Mouse (Mus musculus): ENCODE measurements around the gene Tmem170.
"Not testable (repeated sequence)": the region's sequence is repeated elsewhere in the genome, so short reads cannot be mapped to it uniquely, and the experiment has no call there.

The Tmem170 gene

GRCm38 (mm10) chr8:111875758-111876157 lies 792 bp downstream of the Tmem170 start:
- in situ Hi-C loops (cut with MboI, MseI), result no loop called here

GRCm38 (mm10) chr8:111871278-111871677 lies 5.3 kb downstream of the Tmem170 start:
- in situ Hi-C loops (cut with MboI, MseI), result no loop called here

GRCm38 (mm10) chr8:111870379-111870778 lies 6.2 kb downstream of the Tmem170 start:
- in situ Hi-C loops (cut with MboI, MseI), result no loop called here

GRCm38 (mm10) chr8:111868664-111869063 lies 7.9 kb downstream of the Tmem170 start:
- in situ Hi-C loops (cut with MboI, MseI), result no loop called here

- in situ Hi-C loops (cut with MboI, MseI), result no loop called here
Measured at GRCm38 (mm10) chr8:111865857-111866256, 10.7 kb downstream of the Tmem170 start.

- in situ Hi-C loops (cut with MboI, MseI), result no loop called here
Measured at GRCm38 (mm10) chr8:111865130-111865852, 11.3 kb downstream of the Tmem170 start.

GRCm38 (mm10) chr8:111864648-111865047 lies 11.9 kb downstream of the Tmem170 start:
- in situ Hi-C loops (cut with MboI, MseI), result no loop called here

GRCm38 (mm10) chr8:111863280-111863679 lies 13.3 kb downstream of the Tmem170 start:
- in situ Hi-C loops (cut with MboI, MseI), result no loop called here

- in situ Hi-C loops (cut with MboI, MseI), result no loop called here
Measured at GRCm38 (mm10) chr8:111855977-111856376, 20.6 kb downstream of the Tmem170 start.

GRCm38 (mm10) chr8:111853861-111854501 lies 22.6 kb downstream of the Tmem170 start, which contains the start of gene Cfdp1:
Gene Cfdp1 (minus strand): TSS chr8:111854291.
- in situ Hi-C loops (cut with MboI, MseI), result no loop called here

- in situ Hi-C loops (cut with MboI, MseI), result not testable (repeated sequence)
Measured at GRCm38 (mm10) chr8:111853219-111853618, 23.3 kb downstream of the Tmem170 start.

GRCm38 (mm10) chr8:111846746-111847145 lies 29.8 kb downstream of the Tmem170 start:
- in situ Hi-C loops (cut with MboI, MseI), result no loop called here

GRCm38 (mm10) chr8:111835540-111835939 lies 41.0 kb downstream of the Tmem170 start:
- in situ Hi-C loops (cut with MboI, MseI), result no loop called here

GRCm38 (mm10) chr8:111834011-111834410 lies 42.5 kb downstream of the Tmem170 start:
- in situ Hi-C loops (cut with MboI, MseI), result no loop called here

GRCm38 (mm10) chr8:111832983-111833382 lies 43.6 kb downstream of the Tmem170 start:
- in situ Hi-C loops (cut with MboI, MseI), result no loop called here

- in situ Hi-C loops (cut with MboI, MseI), result no loop called here
Measured at GRCm38 (mm10) chr8:111831996-111832395, 44.6 kb downstream of the Tmem170 start.

- in situ Hi-C loops (cut with MboI, MseI), result no loop called here
Measured at GRCm38 (mm10) chr8:111828595-111828994, 48.0 kb downstream of the Tmem170 start.

- in situ Hi-C loops (cut with MboI, MseI), result no loop called here
Measured at GRCm38 (mm10) chr8:111825219-111825618, 51.3 kb downstream of the Tmem170 start.

- in situ Hi-C loops (cut with MboI, MseI), result loop anchor here (5.0 kb wide), 1 partner anchor 147 kb away; no protein-coding TSS in a partner anchor
Measured at GRCm38 (mm10) chr8:111824334-111824733, 52.2 kb downstream of the Tmem170 start.

- in situ Hi-C loops (cut with MboI, MseI), result loop anchor here (5.0 kb wide), 1 partner anchor 144 kb away; no protein-coding TSS in a partner anchor
Measured at GRCm38 (mm10) chr8:111821199-111821598, 55.4 kb downstream of the Tmem170 start.

- in situ Hi-C loops (cut with MboI, MseI), result loop anchor here (5.0 kb wide), 1 partner anchor 143 kb away; no protein-coding TSS in a partner anchor
Measured at GRCm38 (mm10) chr8:111820691-111821090, 55.9 kb downstream of the Tmem170 start.

- in situ Hi-C loops (cut with MboI, MseI), result loop anchor here (5.0 kb wide), 1 partner anchor 143 kb away; no protein-coding TSS in a partner anchor
Measured at GRCm38 (mm10) chr8:111820018-111820417, 56.5 kb downstream of the Tmem170 start.

- in situ Hi-C loops (cut with MboI, MseI), result no loop called here
Measured at GRCm38 (mm10) chr8:111818556-111818955, 58.0 kb downstream of the Tmem170 start.
